Mouse (Mus musculus) bone marrow macrophage, adult 2 months (primary cell): Measurements from ENCODE around the gene Ctbp2.

Source experiments
- CTCF ChIP-seq: IDR thresholded peaks from 2 replicates; pipeline ENCODE4 v1.5.1; 2012; ENCODE audit warnings: low read depth, mild to moderate bottlenecking, low read length, moderate library complexity
- POLR2A ChIP-seq: IDR thresholded peaks from 2 replicates; pipeline ENCODE4 v1.6.1; 2012; ENCODE audit warnings: mild to moderate bottlenecking, low read depth, low read length, borderline replicate concordance

DNA sequence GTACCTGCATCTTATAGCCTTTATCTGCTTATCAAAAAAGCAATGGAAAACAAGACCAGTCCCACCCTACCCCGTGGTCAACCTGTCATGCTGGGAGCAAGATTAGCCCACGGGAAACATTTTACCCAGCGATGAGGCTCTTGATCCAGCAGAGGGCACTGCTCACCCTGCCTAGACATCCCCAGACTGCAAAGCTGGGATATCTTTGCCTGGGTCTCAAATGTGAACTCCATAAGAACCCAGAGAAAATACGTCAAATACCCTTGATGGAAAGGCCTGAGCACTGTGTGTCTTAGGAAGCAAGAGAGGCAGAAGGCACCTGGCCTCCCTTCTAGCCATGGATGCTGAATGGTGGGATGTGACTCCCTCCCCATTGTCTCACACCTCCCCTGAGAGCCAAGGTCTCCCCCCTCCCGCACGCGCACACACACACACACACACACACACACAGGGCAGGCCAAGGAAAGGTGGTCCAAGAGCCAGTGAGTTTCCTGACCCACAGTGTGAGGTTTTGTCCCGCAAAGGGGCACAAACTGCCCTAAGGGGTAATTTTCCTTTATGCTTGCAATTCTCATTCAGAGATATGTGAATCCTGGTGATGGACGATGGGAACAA lies 91.5 kb downstream of the Ctbp2 start:
- TF ChIP-seq CTCF (peak; percentile 81), POLR2A (no peak)
